Mouse (Mus musculus): ENCODE results near the gene Ung.

The Ung gene

DNA sequence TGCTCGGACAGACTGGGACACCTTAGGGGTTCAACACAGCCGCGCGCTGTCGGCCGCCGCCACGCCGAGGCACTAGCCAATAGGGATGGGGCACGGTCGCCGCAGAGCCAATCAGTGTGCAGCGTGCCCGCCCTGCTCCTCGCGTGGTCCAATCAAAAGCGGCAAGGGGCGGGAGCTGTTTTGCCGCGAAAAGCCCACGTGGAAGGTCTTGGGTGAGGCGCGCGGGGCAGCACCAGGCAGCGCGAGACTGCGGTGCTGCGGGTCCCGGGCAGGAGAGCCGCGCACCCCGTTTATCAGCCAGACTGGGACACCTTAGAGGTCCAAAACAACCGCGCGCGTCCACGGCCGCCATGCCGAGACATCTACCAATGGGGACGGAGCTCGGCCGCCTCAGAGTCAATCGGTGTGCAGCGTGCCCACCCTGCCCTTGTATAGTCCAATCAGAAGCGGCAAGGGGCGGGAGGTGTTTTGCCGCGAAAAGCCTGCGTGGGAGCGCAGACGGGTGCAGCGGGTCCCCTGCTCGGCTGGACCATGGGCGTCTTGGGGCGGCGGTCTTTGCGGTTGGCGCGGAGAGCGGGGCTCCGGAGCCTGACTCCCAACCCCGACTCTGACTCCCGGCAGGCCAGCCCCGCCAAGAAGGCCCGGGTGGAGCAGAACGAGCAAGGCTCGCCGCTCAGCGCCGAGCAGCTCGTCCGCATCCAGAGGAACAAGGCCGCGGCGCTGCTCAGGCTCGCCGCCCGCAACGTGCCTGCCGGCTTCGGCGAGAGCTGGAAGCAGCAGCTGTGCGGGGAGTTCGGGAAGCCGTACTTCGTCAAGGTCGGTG, 723 bp downstream of the Ung start:
- peak; percentile 90 to 93 for DNase-seq (ENCODE audit: low spot score in 2 of 2)

DNA sequence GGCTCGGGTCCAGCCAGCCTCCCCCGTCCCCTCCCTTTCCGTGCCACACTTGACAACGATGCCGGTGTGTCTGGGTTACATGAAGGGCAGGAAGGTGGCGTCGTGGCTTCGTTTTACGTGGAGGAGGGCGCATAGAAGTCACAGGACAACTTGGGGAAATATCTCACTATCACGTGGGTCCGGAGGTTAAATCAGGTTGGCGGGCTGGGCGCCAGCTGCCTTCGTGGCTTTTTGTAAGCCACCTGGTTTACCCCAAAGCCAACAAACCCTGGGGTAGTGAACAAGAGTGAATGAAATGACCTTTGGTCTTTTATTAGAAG, 1.3 kb downstream of the Ung start:
- peak; percentile 13 to 34 for DNase-seq (ENCODE audit: low spot score in 2 of 2)

DNA sequence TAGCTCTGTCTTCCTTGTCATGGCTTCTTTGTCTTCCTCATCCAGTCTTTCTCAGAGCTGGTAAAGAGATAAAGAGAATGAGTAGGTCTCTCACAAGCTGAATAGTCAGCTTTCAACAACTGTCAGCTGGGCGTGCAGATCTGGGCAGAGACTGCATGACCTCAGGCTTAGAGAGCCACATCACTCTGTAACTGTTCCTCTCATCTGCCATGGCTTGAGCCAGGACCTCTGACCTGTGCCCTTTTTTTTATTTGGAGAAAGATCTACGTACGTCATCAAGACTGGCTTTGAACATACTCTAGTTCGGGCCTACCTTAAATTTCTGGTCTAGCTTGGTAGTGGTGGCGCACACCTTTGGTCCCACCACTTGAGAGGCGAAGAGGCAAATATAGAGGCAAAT, 2.7 kb downstream of the Ung start:
- no peak for DNase-seq (ENCODE audit: low spot score in 2 of 2)

DNA sequence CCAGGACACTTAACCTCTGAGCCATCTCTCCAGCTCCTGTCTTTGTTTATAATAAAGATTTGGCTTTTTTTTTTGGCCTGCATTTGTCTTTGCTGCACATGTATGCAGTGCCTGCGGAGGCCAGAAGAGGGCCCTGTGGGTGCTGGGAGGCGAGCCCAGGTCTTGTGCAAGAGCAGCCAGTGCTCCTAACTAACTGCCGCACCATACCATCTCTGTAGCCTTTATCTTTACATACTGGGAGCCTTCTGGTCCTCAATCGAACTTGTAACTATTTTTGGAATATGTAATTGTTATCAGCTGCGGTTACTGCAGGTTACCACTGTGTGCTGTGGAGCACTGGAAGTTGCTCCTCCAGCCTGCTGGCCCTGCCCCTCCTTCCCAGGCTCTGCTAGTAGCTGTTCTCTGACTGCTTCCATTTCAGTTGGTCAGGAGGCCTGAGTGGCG, 3.9 kb downstream of the Ung start:
- peak; percentile 25 to 53 for DNase-seq (ENCODE audit: low spot score in 2 of 2)

DNA sequence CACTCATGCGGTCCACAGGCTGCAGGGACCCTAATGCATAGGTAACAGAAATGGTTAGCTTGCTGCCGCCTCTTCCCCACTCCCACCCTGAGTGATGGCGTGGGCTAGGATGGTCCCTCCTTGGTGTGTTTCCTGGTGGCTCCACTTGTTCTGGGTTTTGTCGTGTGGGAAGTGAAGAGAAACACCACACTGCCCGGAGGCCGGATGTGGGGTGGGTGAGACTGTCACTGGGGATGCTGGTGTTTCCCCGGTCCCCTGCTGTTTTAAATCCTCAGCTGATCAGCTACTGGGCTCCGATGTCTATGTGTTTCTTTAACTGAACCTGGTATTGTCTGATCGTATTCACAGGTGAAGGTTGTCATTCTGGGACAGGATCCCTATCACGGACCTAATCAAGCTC, 5.3 kb downstream of the Ung start:
- DNase-seq (ENCODE audit: low spot score in 2 of 2), result no peak

DNA sequence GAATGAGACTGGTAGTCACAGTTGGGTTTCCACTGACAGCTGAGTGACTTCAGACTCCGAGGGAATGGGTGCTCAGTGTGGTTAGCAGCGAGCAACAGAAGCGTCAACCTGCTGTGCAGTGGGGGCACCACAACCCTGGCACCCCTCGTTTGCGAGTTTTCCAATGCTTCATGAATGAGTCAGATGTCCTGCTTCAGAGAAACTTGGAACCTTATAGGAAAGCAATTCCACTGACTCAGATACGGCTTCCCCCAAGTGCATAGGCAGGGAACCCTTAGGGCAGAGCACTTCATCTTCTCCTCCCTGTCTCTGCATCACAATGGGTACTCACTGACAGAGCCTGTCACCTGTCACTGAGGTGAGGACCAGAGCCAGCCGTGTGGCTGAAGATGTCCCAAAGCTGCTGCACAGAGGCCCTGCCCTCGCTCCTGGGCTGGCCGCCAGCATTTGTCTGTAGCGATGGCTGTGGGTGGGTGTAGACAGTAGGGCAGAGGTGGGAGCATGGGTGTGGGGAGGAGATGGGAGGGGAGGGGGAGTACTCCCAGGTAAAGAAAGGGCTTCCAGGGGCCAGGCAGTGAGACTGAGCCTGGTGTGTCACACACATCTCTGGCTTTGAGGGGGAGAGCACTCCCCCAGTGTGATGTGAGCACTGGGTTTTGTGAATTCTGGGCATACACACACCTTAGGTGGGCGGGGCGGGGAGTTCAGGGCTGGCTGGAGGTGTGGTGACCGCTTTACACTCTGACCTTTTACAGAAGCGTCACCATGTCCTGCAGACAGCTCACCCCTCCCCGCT, 7.5 kb downstream of the Ung start:
- no peak for DNase-seq (ENCODE audit: low spot score in 2 of 2)

DNA sequence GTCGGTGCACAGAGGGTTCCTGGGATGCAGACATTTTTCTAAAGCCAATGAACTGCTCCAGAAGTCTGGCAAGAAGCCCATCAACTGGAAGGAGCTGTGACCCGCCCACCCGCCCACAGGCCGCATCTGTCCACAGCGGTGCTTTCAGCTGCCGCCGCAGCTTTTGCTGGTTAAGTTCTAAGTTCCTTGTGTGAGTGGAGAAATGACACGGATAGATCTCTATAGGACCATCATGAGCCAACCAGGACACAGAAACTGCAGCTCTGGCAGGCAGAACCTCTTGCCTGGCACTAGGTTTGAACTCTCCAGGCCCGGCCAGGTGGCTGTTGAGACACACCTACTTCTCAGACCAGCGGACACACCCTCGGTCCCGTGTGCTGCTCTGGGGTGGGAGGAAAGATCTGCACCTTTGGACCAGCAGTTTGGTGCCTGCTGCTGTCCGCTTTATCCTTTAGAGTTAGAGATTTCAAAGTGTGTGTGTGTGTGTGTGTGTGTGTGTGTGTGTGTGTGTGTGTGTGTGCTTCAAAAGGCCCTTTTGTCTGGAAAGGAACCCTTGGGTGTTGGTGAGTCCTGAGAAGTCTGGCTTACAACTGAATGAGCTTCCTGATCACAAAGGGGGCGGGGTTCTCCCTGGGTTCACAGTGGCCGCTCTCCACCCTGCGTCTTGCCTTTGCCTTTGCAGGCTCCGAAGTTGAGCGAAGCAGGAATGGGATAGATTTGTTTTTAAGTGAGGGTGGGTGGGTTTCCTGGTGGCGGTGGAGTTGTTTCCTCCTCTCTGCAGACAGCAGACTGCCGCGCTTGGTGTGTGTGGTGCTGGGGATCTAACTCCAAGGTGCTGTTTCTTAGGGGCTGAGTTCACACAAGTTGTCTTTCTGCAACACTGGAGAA, 8.3 kb downstream of the Ung start:
- no peak for DNase-seq (ENCODE audit: low spot score in 2 of 2)

DNA sequence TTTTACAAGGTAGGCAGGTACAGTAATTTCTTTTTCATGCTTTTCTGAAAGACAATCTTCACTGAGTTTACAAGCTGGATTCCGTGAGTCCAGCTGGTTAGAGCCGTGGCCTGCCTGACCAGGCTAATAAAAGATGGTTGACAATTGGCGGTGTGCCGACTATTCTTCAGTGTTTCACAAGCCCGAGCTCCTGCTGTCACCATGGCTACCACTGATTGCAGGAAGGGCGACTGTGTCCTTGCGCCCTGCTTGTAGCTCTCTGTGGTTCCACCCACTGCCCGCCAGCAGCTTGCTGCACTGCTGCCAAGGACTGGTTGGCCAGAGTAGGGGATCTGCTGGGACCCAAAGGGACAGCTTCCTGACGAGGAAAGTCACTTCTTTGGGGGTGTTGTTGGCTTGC, 9.0 kb downstream of the Ung start:
- DNase-seq (ENCODE audit: low spot score in 2 of 2), result no peak

DNA sequence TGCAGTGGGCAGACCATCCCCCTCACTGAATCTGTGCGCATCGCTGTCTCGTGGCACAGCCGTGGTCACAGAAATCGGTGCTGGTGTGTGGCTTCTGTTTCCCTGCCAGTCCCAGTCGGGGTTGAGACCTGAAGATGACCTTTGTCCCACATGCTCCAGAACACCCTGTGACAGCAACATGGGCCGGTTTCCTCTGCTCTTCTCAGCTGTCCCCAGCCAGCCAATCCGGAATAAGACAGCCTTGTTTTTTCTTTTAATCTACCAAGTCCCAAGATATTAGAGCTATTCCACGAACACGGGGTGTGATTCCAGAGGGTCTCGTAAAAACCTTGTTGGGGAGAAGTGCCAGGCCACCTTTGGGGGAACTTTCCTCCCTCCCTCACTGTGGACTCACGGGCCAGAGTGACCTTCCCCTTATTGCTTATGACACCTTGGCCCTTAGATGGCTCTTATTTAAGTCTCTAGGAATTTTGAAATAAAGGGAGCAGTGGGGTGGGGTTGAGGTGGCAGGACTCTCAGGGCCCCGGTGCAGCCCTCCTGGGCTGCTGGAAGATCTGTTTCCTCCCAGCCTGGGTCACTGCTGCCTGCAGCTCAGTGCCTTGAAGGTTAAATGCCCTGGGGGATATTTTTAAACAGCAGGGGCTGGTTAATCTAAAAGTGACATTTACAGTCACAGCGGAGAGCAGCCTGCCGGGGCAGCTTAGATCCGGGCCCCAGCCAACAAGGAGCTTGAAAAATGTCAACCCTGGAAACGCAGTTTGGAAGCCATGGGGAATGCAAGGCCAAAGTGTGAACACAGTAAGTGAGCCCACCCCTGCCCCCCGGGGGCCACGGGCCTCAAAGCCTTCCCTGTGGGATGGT, 16.1 kb downstream of the Ung start, which contains the start of gene Acacb:
Gene Acacb, plus strand, starts transcription at position 508 of the 861 bp plus-strand sequence.
- no peak for DNase-seq (ENCODE audit: low spot score in 2 of 2)

DNA sequence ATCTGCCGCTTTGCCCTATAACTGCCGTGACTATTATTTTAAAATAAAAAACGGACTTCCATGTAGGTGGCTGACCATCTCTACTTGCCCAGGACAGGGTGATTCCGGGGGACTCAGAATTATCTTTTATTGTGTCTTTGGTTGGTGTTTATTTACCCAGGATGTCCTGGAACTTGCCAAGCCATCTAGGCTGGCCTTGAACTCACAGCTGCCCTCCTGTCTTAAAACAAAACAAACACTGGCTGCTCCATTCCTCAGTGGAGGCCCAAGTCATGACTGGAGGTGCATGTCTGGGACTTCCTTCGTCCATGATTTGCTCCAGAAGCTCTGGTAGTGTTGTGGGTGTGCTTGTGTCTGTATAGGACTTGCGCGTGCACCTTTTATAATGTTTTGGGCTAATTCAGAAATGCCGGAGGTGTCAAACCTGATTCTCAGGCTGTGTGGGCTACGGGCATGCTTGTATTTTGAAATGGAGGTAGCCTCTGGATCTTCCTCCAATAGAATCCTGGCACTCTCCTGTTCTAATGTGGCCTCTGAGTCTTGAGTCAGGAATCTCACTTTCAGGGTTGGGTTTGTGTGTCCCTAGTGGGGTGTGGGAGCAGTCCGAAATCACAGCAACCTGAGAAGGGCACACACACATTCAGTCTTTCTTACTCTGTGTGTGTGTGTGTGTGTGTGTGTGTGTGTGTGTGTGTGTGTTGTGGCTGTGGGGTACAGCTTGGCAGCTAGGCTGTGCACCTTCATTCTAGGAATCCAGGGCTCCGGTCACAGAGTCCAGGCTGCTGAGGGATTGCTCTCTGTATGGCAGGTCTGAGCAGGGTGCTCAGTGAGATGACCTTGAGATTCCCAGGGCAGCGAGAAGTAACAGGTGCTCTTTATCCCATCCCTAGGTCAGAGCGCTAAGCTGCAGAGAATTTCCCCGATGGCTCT, 17.1 kb downstream of the Ung start:
- no peak for DNase-seq (ENCODE audit: low spot score in 2 of 2)

DNA sequence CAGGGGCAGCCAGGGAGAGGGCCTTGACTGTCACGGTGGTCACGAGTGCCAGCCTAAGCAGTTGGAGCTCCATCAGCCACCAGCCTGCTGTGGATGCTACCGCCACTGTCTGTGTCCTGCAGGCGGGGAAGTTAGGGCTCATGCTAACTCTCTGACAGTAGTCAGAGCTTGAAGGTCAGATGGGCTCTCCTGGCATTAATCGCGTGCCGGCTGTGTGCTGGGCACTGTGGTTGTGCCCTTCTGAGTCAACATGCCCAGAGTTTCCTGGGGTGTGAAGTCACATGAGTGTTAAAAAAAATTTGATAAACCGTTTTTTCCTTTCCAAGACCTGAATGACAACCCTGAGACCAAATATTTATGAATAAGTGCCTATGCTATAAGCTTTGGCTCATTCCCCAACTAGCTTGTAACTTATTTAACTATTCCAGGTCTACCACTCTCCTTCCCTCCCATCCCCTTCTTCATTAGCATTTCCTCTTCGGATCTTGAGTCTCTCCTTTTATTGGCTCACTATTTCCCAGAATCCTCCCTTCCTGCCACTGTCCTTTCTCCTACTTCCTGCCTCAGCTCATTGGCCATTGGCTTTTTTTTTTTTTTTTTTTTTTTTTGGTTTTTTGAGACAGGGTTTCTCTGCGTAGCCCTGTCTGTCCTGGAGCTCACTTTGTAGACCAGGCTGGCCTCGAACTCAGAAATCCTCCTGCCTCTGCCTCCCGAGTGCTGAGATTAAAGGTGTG, 22.3 kb downstream of the Ung start:
- no peak for DNase-seq (ENCODE audit: low spot score in 2 of 2)

DNA sequence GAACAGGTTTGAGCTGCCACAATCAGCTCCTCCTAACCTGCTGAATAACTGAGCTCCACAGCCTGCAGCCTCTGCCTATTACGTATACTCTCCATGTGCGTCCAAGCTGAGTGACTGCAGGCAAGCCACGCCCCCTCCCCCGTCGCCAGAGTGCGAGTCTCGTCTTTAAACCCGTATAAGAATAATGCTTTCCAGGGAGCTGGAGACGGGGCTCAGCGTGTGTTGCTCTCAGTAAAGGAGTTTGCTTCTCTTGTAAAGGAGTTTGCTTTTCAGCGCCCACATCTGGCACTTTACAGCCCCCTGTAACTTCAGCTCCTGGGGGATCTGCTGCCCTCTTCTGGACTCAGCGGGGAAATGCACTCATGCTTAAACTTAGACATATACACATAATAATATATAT, 23.3 kb downstream of the Ung start:
- no peak for DNase-seq (ENCODE audit: low spot score in 2 of 2)

DNA sequence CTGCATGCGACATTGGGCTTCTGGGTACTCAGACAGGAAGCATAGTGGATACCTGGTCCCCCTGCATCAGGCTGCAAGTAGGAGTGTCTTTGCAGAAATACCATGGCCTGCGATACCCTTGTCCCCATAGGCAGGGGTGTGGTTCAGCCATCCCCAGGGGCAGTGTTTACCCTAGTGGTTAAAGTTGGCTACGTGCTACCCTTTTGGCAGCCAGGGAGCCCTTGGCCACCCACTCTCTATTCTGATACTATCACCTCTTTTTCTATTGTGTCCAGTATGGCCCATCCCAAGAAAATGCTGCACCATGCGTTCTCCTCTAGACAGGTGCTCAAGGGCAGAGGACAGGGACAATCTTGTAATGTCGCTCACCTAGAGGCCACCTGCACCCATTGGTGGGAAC, 24.6 kb downstream of the Ung start:
- DNase-seq (ENCODE audit: low spot score in 2 of 2), result no peak

DNA sequence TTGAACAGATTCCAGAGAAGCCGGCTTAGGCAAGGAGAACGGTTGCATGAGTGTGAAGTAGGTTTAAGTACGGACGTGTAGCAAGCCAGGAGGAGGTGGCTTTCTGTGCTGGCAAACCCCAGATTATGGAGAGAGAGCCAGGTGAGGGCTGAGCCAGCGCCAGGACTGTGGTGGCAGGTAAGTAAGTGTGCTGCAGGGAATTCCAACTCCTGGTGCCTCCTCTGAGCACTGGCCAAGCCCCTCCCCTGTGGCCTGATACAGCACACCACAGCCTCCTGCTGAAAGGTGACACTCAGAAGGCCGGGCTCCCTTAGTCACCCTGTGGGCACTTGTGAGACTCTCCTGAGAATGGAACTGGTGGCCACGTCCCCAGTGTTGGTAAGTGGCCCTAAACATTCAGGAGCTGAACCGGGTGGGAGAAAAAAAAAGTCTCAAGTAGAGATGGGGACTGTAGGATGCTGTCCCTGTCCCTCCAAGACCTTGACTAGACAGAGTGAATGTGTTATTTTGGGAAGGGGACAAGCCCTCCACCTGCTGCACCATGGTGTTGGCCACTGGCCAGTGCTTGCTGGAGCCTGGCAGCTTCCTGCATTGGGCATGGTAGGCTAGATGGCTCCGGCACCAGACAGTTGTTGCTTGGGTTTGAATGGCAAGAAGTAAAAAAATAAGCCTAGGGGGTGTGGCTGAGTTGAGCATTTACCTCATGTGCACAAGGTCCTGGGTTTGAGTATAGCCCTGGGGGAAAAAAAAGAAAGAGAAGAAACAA, 25.2 kb downstream of the Ung start:
- DNase-seq (ENCODE audit: low spot score in 2 of 2), result no peak

DNA sequence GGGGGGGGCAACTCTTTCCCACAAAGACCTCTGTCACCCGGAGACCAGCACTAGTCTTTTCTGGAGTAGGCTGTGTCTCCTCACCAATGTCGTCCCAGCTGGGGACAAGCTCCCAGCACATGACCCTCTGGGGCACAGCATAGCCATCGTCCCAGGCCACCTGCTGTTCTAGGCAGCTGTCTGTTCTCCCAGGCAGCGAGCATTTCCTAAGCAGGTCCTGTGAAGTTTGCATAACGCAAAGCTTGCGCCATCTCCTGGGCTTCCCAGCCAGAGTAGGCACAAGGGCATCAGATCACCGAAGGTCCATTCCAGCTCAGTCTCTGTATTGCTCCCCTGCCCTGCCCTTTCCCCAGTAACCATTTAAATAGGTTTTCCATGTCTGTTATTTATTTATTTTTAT, 27.1 kb downstream of the Ung start:
- DNase-seq (ENCODE audit: low spot score in 2 of 2), result no peak

DNA sequence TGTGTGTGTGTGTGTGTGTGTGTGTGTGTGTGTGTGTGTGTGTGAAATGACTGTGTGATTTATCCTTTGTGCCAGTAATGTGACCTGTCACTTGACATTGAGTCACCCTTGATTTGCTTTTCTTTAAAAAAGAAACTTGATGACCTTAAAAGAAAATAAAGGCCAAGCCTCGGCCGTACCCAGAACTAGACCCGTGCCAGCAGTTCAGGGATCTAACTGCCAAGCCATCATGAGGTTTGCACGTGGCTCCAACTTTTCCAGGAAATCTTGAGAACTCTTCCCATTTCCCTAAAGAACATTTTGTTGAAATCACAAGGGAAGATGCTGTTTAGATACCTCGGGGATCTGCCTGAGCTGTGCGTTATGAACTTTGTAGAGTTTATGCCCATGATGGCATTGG, 31.2 kb downstream of the Ung start:
- no peak for DNase-seq (ENCODE audit: low spot score in 2 of 2)

DNA sequence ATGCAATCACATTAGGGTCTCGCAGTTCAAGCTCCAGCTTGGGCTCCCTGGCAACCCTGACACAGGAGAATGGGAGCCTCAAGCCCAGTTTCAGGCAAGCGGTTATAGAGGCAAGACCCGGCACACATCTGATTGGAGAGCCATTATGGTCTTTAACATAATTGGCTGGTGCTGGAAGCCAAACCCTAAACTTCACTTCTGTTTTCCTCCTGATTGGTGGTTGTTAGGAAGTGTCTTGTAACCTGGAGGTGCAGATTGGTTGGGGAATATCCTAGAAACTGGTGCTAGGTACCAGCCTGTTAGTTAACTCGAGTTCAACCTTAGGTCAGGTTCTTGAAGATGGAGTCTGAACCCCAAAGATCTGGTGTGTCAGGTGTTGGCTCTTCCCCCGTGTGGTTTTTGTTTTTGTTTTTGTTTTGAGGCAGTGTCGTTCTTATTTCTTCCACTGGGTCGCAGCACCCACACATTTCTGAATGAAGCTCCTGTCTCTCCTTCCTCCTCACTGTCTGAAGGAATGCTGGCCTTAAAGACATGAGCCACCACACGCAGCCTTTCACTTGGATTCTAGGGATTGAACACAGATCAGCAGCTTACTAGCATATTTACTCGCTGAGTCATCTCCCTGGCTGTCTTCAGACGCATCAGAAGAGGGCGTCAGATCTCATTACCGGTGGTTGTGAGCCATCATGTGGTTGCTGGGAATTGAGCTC, 32.1 kb downstream of the Ung start:
- DNase-seq (ENCODE audit: low spot score in 2 of 2), result no peak

DNA sequence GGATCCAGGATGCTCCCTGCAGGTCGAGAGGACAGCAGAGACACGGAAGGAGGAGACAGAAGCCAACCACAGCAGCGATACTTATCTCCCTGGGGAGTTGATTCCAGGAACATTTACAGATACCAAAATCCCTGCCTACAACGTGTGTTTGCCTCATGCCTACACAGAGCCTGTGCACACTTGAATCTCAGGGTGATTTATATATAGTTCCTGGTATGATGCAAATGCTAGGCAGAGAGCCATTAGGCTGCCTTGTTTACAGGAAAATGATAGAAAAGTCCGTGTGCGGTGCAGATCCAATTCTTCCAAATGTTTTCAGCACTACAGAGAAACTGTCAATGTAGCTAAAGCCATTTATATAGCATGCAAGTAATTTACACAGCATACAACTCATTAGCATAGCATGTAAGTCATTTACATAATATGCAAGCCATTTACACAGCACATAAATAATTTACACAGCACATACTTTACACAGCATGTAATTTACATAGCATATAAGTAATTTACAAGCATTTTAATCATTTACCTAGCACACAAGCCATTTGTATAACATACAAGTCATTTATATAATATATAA, 33.0 kb downstream of the Ung start:
- DNase-seq (ENCODE audit: low spot score in 2 of 2), result no peak

Measured in spleen, postnatal 14 days (tissue).